9 mouse cellular contexts compared by ENCODE assay signal in genomic region chr3:92998691-92999090, GRCm38 (mm10). TPM values are rescaled to one million over a fixed set of nuclear protein-coding genes. Genes with fewer than 3 reads are reported as not detected.
DNase-seq lines count a peak whose midpoint lies in the region; ATAC-seq and TF ChIP-seq lines count a peak whose summit lies in the region.
"Had no signal": no experiment of that assay in that cellular context is flagged by ENCODE, and none has a peak within 500 bp of the region (broad histone marks: within the 10 kb centered on the region; RNA-seq: fewer than 3 reads in every experiment).

No protein-coding gene starts in this region.

- no peaks in the 10 kb centered on the region for H3K27me3 ChIP-seq in ES-Bruce4 (ENCODE audit: control insufficient read depth, insufficient read depth, low read length, poor library complexity, severe bottlenecking)
- no peaks in the 10 kb centered on the region for H3K27me3 ChIP-seq in forebrain, embryonic 13.5 days
- H3K27me3 ChIP-seq in hindbrain, embryonic 10.5 days (ENCODE audit: insufficient read depth, poor library complexity, severe bottlenecking) = no peaks in the 10 kb centered on the region
- no peaks in the 10 kb centered on the region for H3K27me3 ChIP-seq in lung, postnatal 0 days (replicated peaks; ENCODE audit: insufficient read depth, low read length)
- H3K27me3 ChIP-seq: embryonic facial prominence, embryonic 13.5 days had no signal

- WGBS in forebrain, embryonic 13.5 days = 5% methylated on average over 7 of the region's 7 CpGs
- 6% methylated on average over 7 of the region's 7 CpGs for WGBS in hindbrain, embryonic 10.5 days
- 2% methylated on average over 7 of the region's 7 CpGs for WGBS in lung, postnatal 0 days

- no peaks in the 10 kb centered on the region for H3K4me1 ChIP-seq in ES-Bruce4 (ENCODE audit: control insufficient read depth, insufficient read depth, low read length)
- H3K4me1 ChIP-seq in forebrain, embryonic 13.5 days = peaks cover 4% of the 10 kb centered on the region; the same call in 1 of the 2 replicates
- no peaks in the 10 kb centered on the region for H3K4me1 ChIP-seq in hindbrain, embryonic 10.5 days (replicated peaks)
- H3K4me1 ChIP-seq in lung, postnatal 0 days (ENCODE audit: insufficient read depth, low read depth, low read length) = no peaks in the 10 kb centered on the region
- H3K4me1 ChIP-seq: embryonic facial prominence, embryonic 13.5 days had no signal

- H3K36me3 ChIP-seq in ES-Bruce4 (ENCODE audit: control insufficient read depth, insufficient read depth, low read length, poor library complexity, severe bottlenecking) = no peaks in the 10 kb centered on the region
- no peaks in the 10 kb centered on the region for H3K36me3 ChIP-seq in forebrain, embryonic 13.5 days (ENCODE audit: poor library complexity, severe bottlenecking)
- no peaks in the 10 kb centered on the region for H3K36me3 ChIP-seq in hindbrain, embryonic 10.5 days
- H3K36me3 ChIP-seq in lung, postnatal 0 days (ENCODE audit: insufficient read depth, low read length) = no peaks in the 10 kb centered on the region
- H3K36me3 ChIP-seq: embryonic facial prominence, embryonic 13.5 days had no signal

- no peak for TF ChIP-seq POLR2A in ES-Bruce4 (IDR thresholded peaks at IDR 0.05; ENCODE audit: insufficient read depth, low read length)

- DNase-seq in c-Kit-positive CD71-negative TER-119-negative erythroid progenitor cells, embryonic 14.5 days (ENCODE audit: low read depth) = peak; percentile 22
- peak; percentile 71 for DNase-seq in hindbrain, embryonic 10.5 days (ENCODE audit: low spot score)
- DNase-seq in layer of hippocampus, adult 8-10 months (ENCODE audit: low spot score in 2 of 2) = peak; percentile 32 to 74
- peak; percentile 68 for DNase-seq in lung, postnatal 0 days (ENCODE audit: low spot score)
- DNase-seq in retina, postnatal 1 day = peak; percentile 76
- DNase-seq in yolk sac, embryonic 10.5 days (ENCODE audit: low spot score) = peak; percentile 15

- no peak overlapping the region for H3K9ac ChIP-seq in ES-Bruce4 (ENCODE audit: low read depth, poor library complexity, severe bottlenecking)
- no peak overlapping the region for H3K9ac ChIP-seq in forebrain, embryonic 13.5 days
- no peak overlapping the region for H3K9ac ChIP-seq in lung, postnatal 0 days (replicated peaks; ENCODE audit: low read depth)
- H3K9ac ChIP-seq: embryonic facial prominence, embryonic 13.5 days had no signal

- no peak overlapping the region for H3K27ac ChIP-seq in ES-Bruce4 (ENCODE audit: insufficient read depth, low read length)
- H3K27ac ChIP-seq in forebrain, embryonic 13.5 days = no peak overlapping the region
- no peak overlapping the region for H3K27ac ChIP-seq in hindbrain, embryonic 10.5 days
- no peak overlapping the region for H3K27ac ChIP-seq in lung, postnatal 0 days (ENCODE audit: low read length)
- H3K27ac ChIP-seq: embryonic facial prominence, embryonic 13.5 days had no signal

- TF ChIP-seq EP300 in ES-Bruce4 (IDR thresholded peaks at IDR 0.05; ENCODE audit: insufficient read depth, low read depth, low read length) = no peak
- TF ChIP-seq EP300 in lung, postnatal 0 days (IDR thresholded peaks at IDR 0.05) = no peak

- H3K4me3 ChIP-seq in ES-Bruce4 (ENCODE audit: low read depth, low read length) = no peak overlapping the region
- no peak overlapping the region for H3K4me3 ChIP-seq in forebrain, embryonic 13.5 days
- H3K4me3 ChIP-seq in hindbrain, embryonic 10.5 days = no peak overlapping the region
- H3K4me3 ChIP-seq in lung, postnatal 0 days (ENCODE audit: low read depth, low read length) = no peak overlapping the region
- H3K4me3 ChIP-seq: embryonic facial prominence, embryonic 13.5 days had no signal

- H3K4me2 ChIP-seq in forebrain, embryonic 13.5 days = no peak overlapping the region
- no peak overlapping the region for H3K4me2 ChIP-seq in lung, postnatal 0 days (replicated peaks; ENCODE audit: low read depth, low read length)
- H3K4me2 ChIP-seq: embryonic facial prominence, embryonic 13.5 days had no signal

- H3K9me3 ChIP-seq in ES-Bruce4 (replicated peaks; ENCODE audit: control insufficient read depth, insufficient read depth, low read length, poor library complexity, severe bottlenecking) = no peaks in the 10 kb centered on the region
- no peaks in the 10 kb centered on the region for H3K9me3 ChIP-seq in forebrain, embryonic 13.5 days (replicated peaks)
- H3K9me3 ChIP-seq in hindbrain, embryonic 10.5 days = no peaks in the 10 kb centered on the region
- no peaks in the 10 kb centered on the region for H3K9me3 ChIP-seq in lung, postnatal 0 days (ENCODE audit: low read length)
- H3K9me3 ChIP-seq: embryonic facial prominence, embryonic 13.5 days had no signal

- peak; percentile 95 for ATAC-seq in forebrain, embryonic 13.5 days
- peak; percentile 57 for ATAC-seq in lung, postnatal 0 days

- peak; percentile 85 for TF ChIP-seq CTCF in ES-Bruce4 (IDR thresholded peaks at IDR 0.05; ENCODE audit: low read depth, low read length)
- TF ChIP-seq CTCF in lung, postnatal 0 days (IDR thresholded peaks at IDR 0.05) = peak; percentile 80

RNA-seq across cellular contexts. Expression of gene Lce3f, which starts 6.7 kb away (rescaled TPM):
- polyA plus RNA-seq in ES-Bruce4 (2011; ENCODE audit: insufficient read depth, insufficient read length, low read depth, missing spikeins) = not detected in 2 replicates
- polyA plus RNA-seq in forebrain, embryonic 13.5 days (2015; fragmentation: Nextera tagmentation; extraction: Ambion mirVana) = not detected in 2 replicates
- not detected in 2 replicates for polyA plus RNA-seq in hindbrain, embryonic 10.5 days (2016; fragmentation: Nextera tagmentation; extraction: Ambion mirVana)
- not detected for total RNA-seq in layer of hippocampus, adult 8-10 months (2022)
- not detected in 2 replicates for polyA plus RNA-seq in lung, postnatal 0 days (2015; fragmentation: Nextera tagmentation; extraction: Ambion mirVana)
- polyA plus RNA-seq: embryonic facial prominence, embryonic 13.5 days had no signal

RNA-seq across cellular contexts. Expression of gene Crct1, which starts 16.8 kb away (rescaled TPM):
- polyA plus RNA-seq in ES-Bruce4 (2011; ENCODE audit: insufficient read depth, insufficient read length, low read depth, missing spikeins) = not detected in 2 replicates
- not detected in 2 replicates for polyA plus RNA-seq in forebrain, embryonic 13.5 days (2015; fragmentation: Nextera tagmentation; extraction: Ambion mirVana)
- 0.24 and 0.60 TPM in 2 replicates for polyA plus RNA-seq in hindbrain, embryonic 10.5 days (2016; fragmentation: Nextera tagmentation; extraction: Ambion mirVana)
- total RNA-seq in layer of hippocampus, adult 8-10 months (2022) = not detected
- not detected in 2 replicates for polyA plus RNA-seq in lung, postnatal 0 days (2015; fragmentation: Nextera tagmentation; extraction: Ambion mirVana)

RNA-seq across cellular contexts. Expression of gene Lce1m, which starts 20.2 kb away (rescaled TPM):
- not detected in 2 replicates for polyA plus RNA-seq in ES-Bruce4 (2011; ENCODE audit: insufficient read depth, insufficient read length, low read depth, missing spikeins)
- polyA plus RNA-seq in forebrain, embryonic 13.5 days (2015; fragmentation: Nextera tagmentation; extraction: Ambion mirVana) = not detected in 2 replicates
- polyA plus RNA-seq in hindbrain, embryonic 10.5 days (2016; fragmentation: Nextera tagmentation; extraction: Ambion mirVana) = not detected in 2 replicates
- total RNA-seq in layer of hippocampus, adult 8-10 months (2022) = not detected
- polyA plus RNA-seq in lung, postnatal 0 days (2015; fragmentation: Nextera tagmentation; extraction: Ambion mirVana) = not detected in 2 replicates
- polyA plus RNA-seq: embryonic facial prominence, embryonic 13.5 days had no signal

RNA-seq across cellular contexts. Expression of gene Lce3e, which starts 31.8 kb away (rescaled TPM):
- polyA plus RNA-seq in ES-Bruce4 (2011; ENCODE audit: insufficient read depth, insufficient read length, low read depth, missing spikeins) = not detected in 2 replicates
- not detected in 2 replicates for polyA plus RNA-seq in forebrain, embryonic 13.5 days (2015; fragmentation: Nextera tagmentation; extraction: Ambion mirVana)
- not detected in 2 replicates for polyA plus RNA-seq in hindbrain, embryonic 10.5 days (2016; fragmentation: Nextera tagmentation; extraction: Ambion mirVana)
- not detected for total RNA-seq in layer of hippocampus, adult 8-10 months (2022)
- not detected in 2 replicates for polyA plus RNA-seq in lung, postnatal 0 days (2015; fragmentation: Nextera tagmentation; extraction: Ambion mirVana)
- polyA plus RNA-seq: embryonic facial prominence, embryonic 13.5 days had no signal

RNA-seq across cellular contexts. Expression of gene Lce3d, which starts 41.5 kb away (rescaled TPM):
- not detected in 2 replicates for polyA plus RNA-seq in ES-Bruce4 (2011; ENCODE audit: insufficient read depth, insufficient read length, low read depth, missing spikeins)
- polyA plus RNA-seq in forebrain, embryonic 13.5 days (2015; fragmentation: Nextera tagmentation; extraction: Ambion mirVana) = not detected in 2 replicates
- not detected in 2 replicates for polyA plus RNA-seq in hindbrain, embryonic 10.5 days (2016; fragmentation: Nextera tagmentation; extraction: Ambion mirVana)
- total RNA-seq in layer of hippocampus, adult 8-10 months (2022) = not detected
- not detected in 2 replicates for polyA plus RNA-seq in lung, postnatal 0 days (2015; fragmentation: Nextera tagmentation; extraction: Ambion mirVana)
- polyA plus RNA-seq: embryonic facial prominence, embryonic 13.5 days had no signal

Comparison
In these comparisons a context has a peak if more than half of its experiments do, and no peak if none do; other contexts are left out.
1. DNase-seq: peak in every context shown above with its lines; median percentile 76 in retina, postnatal 1 day; 71 in hindbrain, embryonic 10.5 days; 68 in lung, postnatal 0 days; 53 in layer of hippocampus, adult 8-10 months; 22 in c-Kit-positive CD71-negative TER-119-negative erythroid progenitor cells, embryonic 14.5 days; 15 in yolk sac, embryonic 10.5 days.